Mouse (Mus musculus): Measurements from ENCODE around the gene Tmem270. TPM values are rescaled to one million over a fixed set of nuclear protein-coding genes. Genes with fewer than 3 reads are reported as not detected.

Tmem270 gene
- total RNA-seq (2023): not detected in 2 replicates

GRCm38 (mm10) chr5:134906633-134907032, at the start of gene Tmem270:
Gene Tmem270, minus strand, starts transcription at chr5:134906733.

DNA sequence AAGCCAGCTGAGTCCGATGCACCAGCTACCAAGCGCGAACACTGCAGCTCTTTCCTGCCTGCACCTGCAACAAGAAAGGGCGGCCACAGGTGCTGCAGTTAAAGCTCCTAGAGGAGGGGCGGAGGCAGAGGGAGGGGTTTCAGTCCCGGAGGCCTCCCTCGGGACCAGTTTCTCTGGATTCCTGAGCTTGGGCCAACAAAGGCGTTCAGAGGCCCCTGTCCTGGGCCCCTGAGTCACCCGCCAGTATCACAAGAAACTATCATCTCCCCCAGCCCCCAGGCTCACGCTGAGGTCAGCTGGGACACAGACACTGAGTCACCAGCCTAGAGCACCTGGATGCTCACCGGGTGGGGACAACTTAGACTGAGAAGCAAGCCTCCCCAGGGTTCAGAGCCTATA, 40.3 kb upstream of the Tmem270 start, which contains the start of gene Cldn4:
Gene Cldn4 (minus strand): TSS at position 78 of the 399 bp plus-strand sequence.

GRCm38 (mm10) chr5:134932179-134932902, 25.8 kb upstream of the Tmem270 start, which contains the start of gene Mettl27:
Gene Mettl27, plus strand, starts transcription at chr5:134932368.

DNA sequence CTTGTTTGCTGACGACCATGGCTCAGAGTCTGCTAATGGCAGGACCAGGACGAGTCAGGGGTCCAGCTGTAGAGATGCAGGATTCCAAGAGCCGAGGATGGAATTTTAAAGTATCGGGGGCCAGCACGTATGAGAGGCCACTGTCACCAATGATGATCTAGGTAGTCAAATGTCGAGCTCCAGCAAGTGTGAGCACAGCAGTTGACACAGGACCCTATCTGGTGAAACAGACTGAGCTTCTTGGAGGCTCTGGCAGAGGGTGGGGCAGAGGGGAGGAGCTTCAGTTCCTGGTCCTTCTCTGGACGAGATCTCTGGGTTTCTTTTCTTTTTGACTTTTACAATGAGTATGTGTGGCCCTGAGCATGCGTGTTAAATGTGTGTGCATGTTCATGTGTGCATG, 8.8 kb upstream of the Tmem270 start, which contains the start of gene Cldn13:
Gene Cldn13 (minus strand): TSS at position 216 of the 400 bp plus-strand sequence.

Other genes starting within 250 kb of the Tmem270 start
- 6.8 and 8.5 TPM in 2 replicates for gene Limk1, start 218.1 kb downstream of the Tmem270 start, total RNA-seq (2023)
- not detected in 2 replicates for gene Eln, start 159.4 kb downstream of the Tmem270 start, total RNA-seq (2023)
- 0.60 and 1.4 TPM in 2 replicates for gene Cldn13, start 8.8 kb upstream of the Tmem270 start, total RNA-seq (2023)
- 1.6 and 1.8 TPM in 2 replicates for gene Mettl27, start 25.6 kb upstream of the Tmem270 start, total RNA-seq (2023)
- gene Cldn4, start 40.2 kb upstream of the Tmem270 start, total RNA-seq (2023): not detected in 2 replicates
- not detected in 2 replicates for gene Cldn3, start 79.5 kb upstream of the Tmem270 start, total RNA-seq (2023)
- gene Abhd11, start 102.4 kb upstream of the Tmem270 start, total RNA-seq (2023): 16.6 and 19.8 TPM in 2 replicates
- gene Stx1a, start 116.7 kb upstream of the Tmem270 start, total RNA-seq (2023): 0.29 TPM in 1 of 2 replicates, not detected in the other
- 14.7 and 16.3 TPM in 2 replicates for gene Dnajc30, start 157.5 kb upstream of the Tmem270 start, total RNA-seq (2023)
- 35.7 and 37.2 TPM in 2 replicates for gene Bud23, start 158.2 kb upstream of the Tmem270 start, total RNA-seq (2023)
- not detected in 2 replicates for gene Vps37d, start 171.5 kb upstream of the Tmem270 start, total RNA-seq (2023)
- gene Mlxipl, start 183.2 kb upstream of the Tmem270 start, total RNA-seq (2023): 0.77 TPM in 1 of 2 replicates, not detected in the other
- gene Tbl2, start 242.9 kb upstream of the Tmem270 start, total RNA-seq (2023): 8.1 and 9.3 TPM in 2 replicates

All from neutrophil, adult 65 days (primary cell).